Mouse (Mus musculus) A20 (cell line): ENCODE measurements at regions not wholly inside any gene's neighbourhood (a gene's known extent, or its start where the extent isn't known, plus 50 kb on each side); places are given as distances from the start of the nearest gene placed in this dataset.
A peak's percentile ranks its signal among the peaks of the same experiment; 100 is the strongest.

Source experiments
- DNase-seq: peaks from one replicate; pipeline ENCODE4 v3.0.0-alpha.2; 2011; ENCODE audit warnings: low read depth, low spot score

- no peak for DNase-seq
These were observed 358.8 kb downstream of the Cenpc1 start for GRCm38 (mm10) chr5:85706598-85706997.

GRCm38 (mm10) chr5:85706084-85706483 lies 359.3 kb downstream of the Cenpc1 start:
- DNase-seq: no peak

- peak; percentile 66 for DNase-seq
These were observed 387.5 kb downstream of the Cenpc1 start for GRCm38 (mm10) chr5:85677872-85678271.

- DNase-seq: no peak
These were observed 394.3 kb downstream of the Cenpc1 start for GRCm38 (mm10) chr5:85671121-85671520.

- no peak for DNase-seq
These were observed 403.9 kb downstream of the Cenpc1 start for GRCm38 (mm10) chr5:85661487-85661886.

GRCm38 (mm10) chr5:85621078-85621477 lies 444.3 kb downstream of the Cenpc1 start:
- no peak for DNase-seq

GRCm38 (mm10) chr5:85614783-85615182 lies 450.6 kb downstream of the Cenpc1 start:
- no peak for DNase-seq

GRCm38 (mm10) chr5:85612606-85613005 lies 452.8 kb downstream of the Cenpc1 start:
- DNase-seq: no peak

- peak; percentile 42 for DNase-seq
These were observed 456.3 kb downstream of the Cenpc1 start for GRCm38 (mm10) chr5:85609104-85609503.

GRCm38 (mm10) chr5:85598164-85598563 lies 467.2 kb downstream of the Cenpc1 start:
- DNase-seq: no peak

- no peak for DNase-seq
These were observed 470.3 kb downstream of the Cenpc1 start for GRCm38 (mm10) chr5:85595082-85595447.

- DNase-seq: no peak
These were observed 470.8 kb downstream of the Cenpc1 start for GRCm38 (mm10) chr5:85594413-85595081.

GRCm38 (mm10) chr5:85592236-85592635 lies 473.1 kb downstream of the Cenpc1 start:
- DNase-seq: no peak

- DNase-seq: peak; percentile 40
These were observed 478.7 kb downstream of the Cenpc1 start for GRCm38 (mm10) chr5:85586727-85587126.

- DNase-seq: no peak
These were observed 492.9 kb downstream of the Cenpc1 start for GRCm38 (mm10) chr5:85572531-85572930.

GRCm38 (mm10) chr5:85571967-85572366 lies 493.4 kb downstream of the Cenpc1 start:
- DNase-seq: no peak

- DNase-seq: no peak
These were observed 494.0 kb downstream of the Cenpc1 start for GRCm38 (mm10) chr5:85571381-85571780.

- no peak for DNase-seq
These were observed 529.1 kb downstream of the Cenpc1 start for GRCm38 (mm10) chr5:85536329-85536728.

GRCm38 (mm10) chr5:85525385-85526194 lies 539.8 kb downstream of the Cenpc1 start:
- DNase-seq: no peak

- no peak for DNase-seq
These were observed 560.1 kb downstream of the Cenpc1 start for GRCm38 (mm10) chr5:85505244-85505643.

- no peak for DNase-seq
These were observed 568.1 kb downstream of the Cenpc1 start for GRCm38 (mm10) chr5:85497261-85497660.

- no peak for DNase-seq
These were observed 579.6 kb downstream of the Cenpc1 start for GRCm38 (mm10) chr5:85485733-85486322.

GRCm38 (mm10) chr5:85485157-85485556 lies 580.2 kb downstream of the Cenpc1 start:
- DNase-seq: no peak
